Mouse (Mus musculus) CD4-positive helper T cell, adult 2 months (primary cell): ENCODE results near the gene Dio1.
A peak's percentile ranks its signal among the peaks of the same experiment; 100 is the strongest.

Experiments
- DNase-seq: peaks from one replicate; pipeline ENCODE4 v3.0.0-alpha.2; 2012; ENCODE audit warnings: low read depth, missing footprints, low spot score

Gene Dio1

DNA sequence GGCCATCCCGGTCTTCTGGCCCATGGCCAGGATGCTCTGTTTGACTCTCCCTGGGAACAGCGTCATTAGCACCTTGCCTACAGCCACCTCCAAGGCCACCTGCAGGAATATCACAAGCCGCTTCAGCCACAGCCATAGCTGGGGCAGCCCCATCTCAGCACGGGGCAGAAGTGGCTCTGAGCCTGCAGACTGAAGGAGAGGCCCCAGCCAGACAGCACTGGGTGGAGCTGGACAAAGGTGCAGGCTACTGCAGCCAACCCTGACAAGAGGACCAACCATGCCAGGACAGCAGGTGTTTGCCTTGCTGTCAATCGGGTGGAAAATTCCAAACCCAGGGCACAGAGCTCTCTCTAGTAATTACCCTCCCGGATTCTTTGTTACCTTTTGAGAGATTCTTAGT lies at the start of gene Dio1:
Gene Dio1 (minus strand): TSS at position 204 of the 400 bp plus-strand sequence.
- no peak for DNase-seq

DNA sequence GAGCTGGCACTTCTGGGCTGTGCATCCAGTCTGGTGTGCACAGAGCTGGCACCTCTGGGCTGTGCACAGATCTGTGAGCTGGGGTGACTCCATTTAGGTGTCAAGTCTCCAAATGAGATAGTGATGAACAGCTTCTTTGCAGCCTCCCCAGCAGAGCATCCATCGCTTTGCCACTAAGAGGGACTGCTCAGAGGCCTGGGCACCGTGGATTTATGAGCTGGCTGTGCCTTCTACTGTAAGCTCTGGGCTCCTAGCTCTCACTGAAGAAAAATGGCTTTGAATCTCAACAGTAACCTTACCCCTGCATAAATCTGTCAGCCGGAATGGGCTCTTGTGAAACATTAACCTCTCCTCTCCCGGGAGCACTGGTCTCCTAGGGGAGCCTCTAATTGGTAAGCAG lies 47.6 kb upstream of the Dio1 start:
- no peak for DNase-seq

GRCm38 (mm10) chr4:107354126-107354525 lies 47.2 kb upstream of the Dio1 start:
- no peak for DNase-seq

- DNase-seq = no peak
Observed at GRCm38 (mm10) chr4:107353612-107354011, 46.6 kb upstream of the Dio1 start.

DNA sequence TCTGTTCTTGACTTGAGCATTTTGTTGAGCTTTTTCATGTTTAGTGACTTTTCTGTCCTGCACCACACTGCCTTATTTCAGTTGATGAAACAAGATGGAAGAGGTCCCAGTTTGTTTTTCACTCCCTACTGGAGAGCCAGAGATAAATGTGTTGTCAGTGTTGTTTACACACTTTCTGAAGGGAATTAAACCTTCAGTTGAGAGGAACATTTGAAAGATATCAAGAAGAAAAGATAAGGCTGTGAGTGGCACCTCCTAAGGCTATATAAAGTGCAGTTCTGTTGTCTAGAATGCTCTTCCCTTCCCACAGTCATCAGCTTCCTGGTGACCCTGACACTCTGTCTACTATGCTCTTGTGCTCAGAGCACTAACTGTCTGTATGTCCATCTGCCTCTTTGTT lies 44.4 kb upstream of the Dio1 start:
- DNase-seq = no peak

DNA sequence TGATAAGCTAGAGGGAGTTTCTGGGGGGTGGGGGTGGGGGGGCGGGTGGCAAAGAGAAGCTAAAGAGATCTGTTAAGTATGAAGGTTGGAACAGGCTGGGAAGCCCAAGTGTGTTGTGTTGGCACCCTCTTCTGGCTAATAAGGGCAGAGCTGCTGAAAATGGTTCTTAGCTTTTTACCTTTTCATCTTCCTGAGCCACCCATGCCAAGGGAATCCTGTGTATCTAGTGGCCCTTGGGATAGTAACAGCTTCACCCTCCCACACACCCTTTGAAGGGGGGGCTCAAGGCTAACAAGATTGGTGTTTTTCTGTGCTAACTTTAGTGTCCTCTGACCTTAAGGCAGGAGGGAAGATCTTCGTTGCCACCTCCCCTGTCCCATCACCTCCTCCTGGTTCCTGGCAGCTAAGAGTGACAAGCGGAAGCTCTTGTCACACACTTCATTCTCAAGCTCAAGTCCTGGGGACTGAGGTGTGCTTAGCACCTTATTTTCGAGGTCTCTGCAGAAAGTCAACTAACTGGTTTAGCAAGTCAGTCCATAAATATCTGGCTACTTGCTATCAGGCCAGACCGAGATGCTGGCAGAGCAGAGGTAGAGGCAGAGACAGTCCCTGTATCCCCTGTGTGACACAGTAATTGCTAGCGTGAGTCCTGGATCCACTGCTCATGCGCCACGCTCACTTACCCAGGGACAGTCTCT lies 42.5 kb upstream of the Dio1 start:
- peak; percentile 37 for DNase-seq

- no peak for DNase-seq
Observed at GRCm38 (mm10) chr4:107348529-107349310, 41.8 kb upstream of the Dio1 start.

GRCm38 (mm10) chr4:107347221-107347620 lies 40.3 kb upstream of the Dio1 start:
- no peak for DNase-seq

- no peak for DNase-seq
Observed at GRCm38 (mm10) chr4:107344612-107345011, 37.6 kb upstream of the Dio1 start.

DNA sequence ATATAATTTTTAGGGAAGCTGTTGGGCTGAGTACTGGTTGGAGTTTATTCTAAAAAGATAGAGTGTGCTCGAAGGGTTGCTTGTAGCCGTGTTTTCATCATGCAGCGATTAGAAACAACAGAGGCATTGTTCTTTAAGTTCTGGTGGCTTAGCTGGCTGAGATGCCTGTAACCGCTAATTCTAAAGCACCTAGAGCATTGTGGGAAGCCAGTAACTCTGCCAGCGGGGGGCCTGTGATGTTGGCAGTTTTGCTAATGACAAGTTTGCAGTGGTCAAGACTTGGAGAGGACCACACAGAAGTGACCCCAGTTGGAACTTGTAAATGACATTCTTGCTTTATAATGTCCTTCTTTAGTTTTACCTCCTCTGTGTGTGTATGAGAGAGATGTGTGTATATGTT lies 34.4 kb upstream of the Dio1 start:
- no peak for DNase-seq

- DNase-seq = no peak
Observed at GRCm38 (mm10) chr4:107337455-107337854, 30.5 kb upstream of the Dio1 start.

DNA sequence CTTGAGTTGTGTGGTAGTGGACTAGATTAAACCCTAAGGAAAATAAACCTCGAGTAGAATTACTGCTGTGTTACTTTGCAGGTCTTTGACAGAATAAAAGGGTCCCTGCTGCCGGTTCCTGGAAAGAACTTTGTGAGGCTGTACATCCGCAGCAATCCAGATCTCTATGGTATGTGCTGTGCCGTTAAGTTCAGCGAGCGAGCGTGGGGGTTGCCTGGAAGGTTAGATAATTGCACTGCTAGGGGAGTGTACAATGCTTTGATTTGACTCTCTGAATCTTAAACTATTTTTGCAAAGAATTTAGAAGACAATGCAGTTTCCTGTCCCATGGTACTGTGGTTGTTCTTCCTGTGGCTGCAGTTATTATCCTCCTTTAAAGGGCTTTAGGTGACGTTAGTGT lies 29.4 kb upstream of the Dio1 start:
- DNase-seq = no peak

DNA sequence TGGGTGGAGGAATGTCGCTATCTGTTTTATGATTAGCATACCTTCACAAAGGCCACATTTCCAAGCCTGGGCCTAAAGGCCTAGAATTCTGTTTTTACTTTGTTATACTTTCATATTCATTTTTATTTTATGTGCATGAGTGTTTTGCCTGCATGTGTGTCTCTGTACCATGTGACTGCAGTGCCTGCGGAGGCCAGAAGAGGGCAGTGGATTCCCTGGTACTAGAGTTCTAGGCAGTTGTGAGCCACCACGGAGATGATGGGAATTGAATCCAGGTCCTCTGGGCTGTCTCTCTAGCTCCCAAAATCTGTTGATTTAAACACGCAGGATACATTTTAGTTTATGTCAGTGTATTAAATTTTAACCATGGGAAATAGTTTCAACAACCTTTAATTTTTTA lies 26.5 kb upstream of the Dio1 start:
- peak; percentile 14 for DNase-seq

- no peak for DNase-seq
Observed at GRCm38 (mm10) chr4:107328530-107328929, 21.6 kb upstream of the Dio1 start.

- no peak for DNase-seq
Observed at GRCm38 (mm10) chr4:107323113-107323512, 16.1 kb upstream of the Dio1 start.

GRCm38 (mm10) chr4:107321041-107321440 lies 14.1 kb upstream of the Dio1 start:
- no peak for DNase-seq

GRCm38 (mm10) chr4:107318646-107319045 lies 11.7 kb upstream of the Dio1 start:
- no peak for DNase-seq

GRCm38 (mm10) chr4:107314479-107314805 lies 7.5 kb upstream of the Dio1 start:
- DNase-seq = no peak

DNA sequence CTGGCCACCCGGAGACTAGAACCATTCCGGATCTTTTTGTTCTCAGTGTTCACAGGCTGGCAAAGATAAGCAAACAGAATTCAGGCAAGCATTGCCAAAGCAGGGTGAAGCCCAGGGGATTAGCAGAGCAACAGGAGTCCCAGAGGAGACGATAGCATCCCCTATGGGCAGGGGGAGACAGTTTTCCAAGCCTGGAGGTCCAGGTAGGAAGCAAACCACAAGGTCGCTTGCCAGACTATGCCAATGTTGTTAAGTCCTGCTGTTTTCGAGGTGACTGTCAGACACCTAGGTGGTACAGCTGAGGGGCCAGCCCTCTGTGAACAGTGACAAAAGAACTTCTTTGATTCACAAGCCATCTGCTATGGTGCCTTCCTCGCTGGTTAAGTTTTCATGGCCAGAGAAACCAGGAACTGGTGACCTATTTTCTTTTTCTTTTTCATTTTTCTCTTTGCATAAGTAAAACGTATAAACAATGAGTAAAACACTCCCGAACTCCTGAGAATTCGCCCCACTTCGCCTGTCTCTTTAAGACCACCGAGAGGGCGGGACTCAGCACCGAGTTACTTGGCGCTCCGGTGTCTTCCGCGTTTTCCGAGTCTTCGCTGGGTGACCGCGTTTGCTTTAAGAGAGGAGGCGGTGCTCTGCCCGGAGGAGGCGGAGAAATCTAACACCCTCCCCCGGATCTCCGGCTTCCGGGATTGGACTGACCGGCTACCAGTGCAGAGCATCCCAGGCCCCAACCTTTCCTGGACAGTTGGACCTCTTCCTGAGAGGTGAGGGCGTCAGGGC lies 6.9 kb upstream of the Dio1 start, which contains the start of gene Yipf1:
Gene Yipf1 (plus strand): TSS at position 674 of the 789 bp plus-strand sequence.
- peak; percentile 88 for DNase-seq

- no peak for DNase-seq
Observed at GRCm38 (mm10) chr4:107303531-107303930, 3.4 kb downstream of the Dio1 start.

DNA sequence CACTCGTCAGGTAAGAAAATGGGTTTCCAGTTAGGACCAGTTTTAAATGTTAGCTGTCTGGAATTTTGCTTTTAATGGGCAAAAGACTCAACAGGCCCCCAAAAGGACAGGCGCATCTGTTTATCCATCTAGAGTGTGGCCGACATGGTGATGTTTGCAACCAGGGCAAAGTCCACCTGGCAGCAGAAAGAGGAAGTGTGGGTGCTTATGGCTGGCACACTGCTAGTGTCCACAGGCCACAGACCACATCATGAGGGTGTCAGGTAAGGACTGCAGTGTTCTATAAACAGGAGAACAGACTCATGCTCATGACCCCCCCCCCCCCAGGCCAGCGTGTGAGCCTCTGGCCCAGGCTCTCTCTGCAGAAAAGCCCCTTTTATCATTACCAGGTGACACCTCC lies 4.1 kb downstream of the Dio1 start:
- DNase-seq = no peak

DNA sequence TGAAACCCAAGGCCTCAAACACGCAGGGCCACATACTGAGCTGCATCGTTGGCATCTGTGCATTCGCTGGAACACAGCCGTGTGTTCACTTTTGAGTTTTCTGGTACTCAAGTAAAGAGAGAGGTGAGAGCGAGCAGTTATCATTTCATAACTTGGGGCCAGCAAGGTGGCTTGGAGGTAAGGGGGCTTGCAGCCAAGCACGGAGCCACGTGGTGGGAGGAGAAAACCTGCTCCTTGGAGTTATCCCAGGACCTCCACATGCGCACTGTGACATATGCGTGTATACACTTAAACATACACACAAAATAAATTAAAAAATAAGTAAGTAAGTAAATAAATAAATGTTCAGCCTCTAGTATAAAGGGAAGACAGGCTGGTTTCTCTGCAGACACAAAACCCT lies 4.7 kb downstream of the Dio1 start:
- no peak for DNase-seq
